ENCODE assay signal across 24 mouse cellular contexts in the genomic region with DNA sequence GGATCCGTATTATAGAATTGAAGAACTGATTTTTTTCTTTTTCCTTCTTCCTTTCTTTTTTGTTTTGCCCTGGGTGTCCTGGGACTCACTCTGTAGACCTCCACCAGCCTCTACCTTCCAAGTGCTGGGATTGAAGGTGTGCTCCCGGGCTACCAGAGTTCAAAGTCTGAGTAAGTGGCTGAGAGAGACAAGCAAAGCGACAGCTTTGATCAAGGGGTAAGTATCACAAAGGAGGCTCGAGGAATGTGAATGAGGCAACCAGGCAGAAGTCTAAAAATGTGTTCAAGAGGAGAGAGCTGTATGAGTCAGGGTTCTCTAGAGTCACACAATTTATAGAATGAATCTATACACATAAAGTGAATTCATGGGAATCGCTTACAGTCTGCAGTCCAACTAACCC. TPM values are rescaled to one million over a fixed set of nuclear protein-coding genes. Genes with fewer than 3 reads are reported as not detected.
DNase-seq lines count a peak whose midpoint lies in the region; ATAC-seq and TF ChIP-seq lines count a peak whose summit lies in the region.
"Had no signal": no experiment of that assay in that cellular context is flagged by ENCODE, and none has a peak within 500 bp of the region (broad histone marks: within the 10 kb centered on the region; RNA-seq: fewer than 3 reads in every experiment).

No protein-coding gene starts in this region.

- no peak for TF ChIP-seq POLR2A in lung, adult 2 months (IDR thresholded peaks at IDR 0.05; ENCODE audit: borderline replicate concordance, extremely low read depth, low read depth, low read length)

- H3K9ac ChIP-seq in intestine, embryonic 14.5 days (ENCODE audit: low read length) = no peak overlapping the region
- H3K9ac ChIP-seq in intestine, embryonic 16.5 days (ENCODE audit: low read depth, low read length) = no peak overlapping the region
- H3K9ac ChIP-seq in lung, postnatal 0 days (replicated peaks; ENCODE audit: low read depth) = no peak overlapping the region
- no peak overlapping the region for H3K9ac ChIP-seq in intestine, embryonic 15.5 days
- H3K9ac ChIP-seq: embryonic facial prominence, embryonic 13.5 days; heart, embryonic 13.5 days; hindbrain, embryonic 12.5 days had no signal

- TF ChIP-seq CTCF in lung, postnatal 0 days (IDR thresholded peaks at IDR 0.05) = no peak
- TF ChIP-seq CTCF in lung, adult 2 months (IDR thresholded peaks at IDR 0.05; ENCODE audit: insufficient read depth, low read length) = no peak

- intact Hi-C loops in heart, postnatal 36 days (cut with DNase I) = loop anchor here (5.0 kb wide), 1 partner anchor 473 kb away; no protein-coding TSS in a partner anchor

- H3K4me2 ChIP-seq in intestine, embryonic 14.5 days (ENCODE audit: low read length) = no peak overlapping the region
- no peak overlapping the region for H3K4me2 ChIP-seq in intestine, embryonic 16.5 days (ENCODE audit: low read depth, low read length)
- no peak overlapping the region for H3K4me2 ChIP-seq in lung, postnatal 0 days (replicated peaks; ENCODE audit: low read depth, low read length)
- H3K4me2 ChIP-seq in intestine, embryonic 15.5 days (replicated peaks) = no peak overlapping the region
- H3K4me2 ChIP-seq: embryonic facial prominence, embryonic 13.5 days; heart, embryonic 13.5 days; hindbrain, embryonic 12.5 days had no signal

- no peak overlapping the region for H3K4me3 ChIP-seq in intestine, embryonic 14.5 days (ENCODE audit: low read depth, low read length)
- H3K4me3 ChIP-seq in intestine, embryonic 16.5 days (ENCODE audit: low read length) = no peak overlapping the region
- H3K4me3 ChIP-seq in lung, postnatal 0 days (ENCODE audit: low read depth, low read length) = no peak overlapping the region
- H3K4me3 ChIP-seq in lung, adult 2 months (replicated peaks; ENCODE audit: extremely low read depth, low read depth, low read length) = no peak overlapping the region
- H3K4me3 ChIP-seq in intestine, embryonic 15.5 days (replicated peaks) = no peak overlapping the region
- H3K4me3 ChIP-seq: embryonic facial prominence, embryonic 13.5 days; erythroblast, embryonic 14.5 days; forebrain, embryonic 10.5 days; gastrocnemius, adult 2 months; heart, embryonic 13.5 days; hindbrain, embryonic 12.5 days had no signal

- H3K27ac ChIP-seq in intestine, embryonic 14.5 days (ENCODE audit: low read depth) = no peak overlapping the region
- no peak overlapping the region for H3K27ac ChIP-seq in intestine, embryonic 16.5 days (ENCODE audit: low read length)
- H3K27ac ChIP-seq in lung, postnatal 0 days (ENCODE audit: low read length) = 0 out of 2 replicates have a peak overlapping the region, but pooled peaks have one; percentile 15
- H3K27ac ChIP-seq in intestine, embryonic 15.5 days = no peak overlapping the region
- H3K27ac ChIP-seq: embryonic facial prominence, embryonic 13.5 days; forebrain, embryonic 10.5 days; gastrocnemius, adult 2 months; heart, embryonic 13.5 days; hindbrain, embryonic 12.5 days; hindbrain, postnatal 0 days had no signal

- H3K9me3 ChIP-seq in intestine, embryonic 14.5 days (ENCODE audit: control insufficient read depth, low read length) = no peaks in the 10 kb centered on the region
- H3K9me3 ChIP-seq in intestine, embryonic 16.5 days (ENCODE audit: control insufficient read depth, low read length) = no peaks in the 10 kb centered on the region
- no peaks in the 10 kb centered on the region for H3K9me3 ChIP-seq in lung, postnatal 0 days (ENCODE audit: low read length)
- no peaks in the 10 kb centered on the region for H3K9me3 ChIP-seq in intestine, embryonic 15.5 days
- H3K9me3 ChIP-seq: embryonic facial prominence, embryonic 13.5 days; forebrain, embryonic 10.5 days; G1E; heart, embryonic 13.5 days; hindbrain, embryonic 12.5 days had no signal

- no peak for TF ChIP-seq EP300 in lung, postnatal 0 days (IDR thresholded peaks at IDR 0.05)

- no peaks in the 10 kb centered on the region for H3K4me1 ChIP-seq in intestine, embryonic 14.5 days (replicated peaks; ENCODE audit: control insufficient read depth, insufficient read depth, low read length)
- no peaks in the 10 kb centered on the region; the same call in 1 of the 2 replicates for H3K4me1 ChIP-seq in intestine, embryonic 16.5 days (ENCODE audit: control insufficient read depth, insufficient read depth, low read length)
- no peaks in the 10 kb centered on the region for H3K4me1 ChIP-seq in lung, postnatal 0 days (ENCODE audit: insufficient read depth, low read depth, low read length)
- H3K4me1 ChIP-seq in lung, adult 2 months (ENCODE audit: control insufficient read depth, insufficient read depth, low read length) = 0 out of 2 replicates have a peak, but pooled peaks cover 2% of the 10 kb centered on the region
- H3K4me1 ChIP-seq in intestine, embryonic 15.5 days (replicated peaks) = no peaks in the 10 kb centered on the region
- H3K4me1 ChIP-seq: embryonic facial prominence, embryonic 13.5 days; forebrain, embryonic 10.5 days; hindbrain, embryonic 12.5 days had no signal

- no peak for ATAC-seq in intestine, embryonic 14.5 days (replicated peaks; ENCODE audit: low FRiP score, low TSS enrichment, low read depth)
- no peak for ATAC-seq in intestine, embryonic 16.5 days
- ATAC-seq in lung, postnatal 0 days = peak; percentile 76
- ATAC-seq in intestine, embryonic 15.5 days = peak; percentile 55; the same call in 1 of the 2 replicates
- ATAC-seq: CD4-positive, CD25-positive, alpha-beta regulatory T cell, adult 4 months; forebrain, embryonic 14.5 days; hindbrain, postnatal 0 days had no signal

- WGBS in intestine, embryonic 14.5 days = 72% methylated on average over 5 of the region's 5 CpGs
- WGBS in intestine, embryonic 16.5 days = 63% methylated on average over 5 of the region's 5 CpGs
- WGBS in lung, postnatal 0 days = 46% methylated on average over 5 of the region's 5 CpGs
- 60% methylated on average over 5 of the region's 5 CpGs for WGBS in lung, adult 2 months
- 64% methylated on average over 5 of the region's 5 CpGs for WGBS in intestine, embryonic 15.5 days

- peak; percentile 42 for DNase-seq in intestine, embryonic 14.5 days (ENCODE audit: low spot score)
- peak; percentile 39 for DNase-seq in lung, postnatal 0 days (ENCODE audit: low spot score)
- no peak for DNase-seq in lung, adult 2 months
- DNase-seq in heart, adult 9 months (ENCODE audit: low spot score in 2 of 2) = no peak
- DNase-seq in heart, postnatal 36 days = no peak
- DNase-seq: adrenal gland, postnatal 10 days; B cell, adult 2 months; cerebellum, adult 11-12 months; cerebellum, adult 9-10 months; cerebellum, postnatal 25 days; gastrocnemius, adult 2 months; gastrocnemius, postnatal 25 days; heart, postnatal 4 days had no signal

- no peaks in the 10 kb centered on the region for H3K27me3 ChIP-seq in intestine, embryonic 14.5 days (replicated peaks; ENCODE audit: control insufficient read depth, insufficient read depth, low read length)
- H3K27me3 ChIP-seq in intestine, embryonic 16.5 days (replicated peaks; ENCODE audit: control insufficient read depth, insufficient read depth, low read length) = no peaks in the 10 kb centered on the region
- no peaks in the 10 kb centered on the region for H3K27me3 ChIP-seq in lung, postnatal 0 days (replicated peaks; ENCODE audit: insufficient read depth, low read length)
- no peaks in the 10 kb centered on the region for H3K27me3 ChIP-seq in intestine, embryonic 15.5 days (replicated peaks)
- H3K27me3 ChIP-seq: embryonic facial prominence, embryonic 13.5 days; heart, embryonic 13.5 days; hindbrain, embryonic 12.5 days had no signal

- no peaks in the 10 kb centered on the region for H3K36me3 ChIP-seq in intestine, embryonic 14.5 days (ENCODE audit: control insufficient read depth, insufficient read depth, low read length)
- H3K36me3 ChIP-seq in intestine, embryonic 16.5 days (ENCODE audit: control insufficient read depth, insufficient read depth, low read length) = no peaks in the 10 kb centered on the region
- no peaks in the 10 kb centered on the region for H3K36me3 ChIP-seq in lung, postnatal 0 days (ENCODE audit: insufficient read depth, low read length)
- H3K36me3 ChIP-seq in intestine, embryonic 15.5 days = no peaks in the 10 kb centered on the region
- H3K36me3 ChIP-seq: embryonic facial prominence, embryonic 13.5 days; forebrain, embryonic 10.5 days; G1E; heart, embryonic 13.5 days; hindbrain, embryonic 12.5 days had no signal

RNA-seq across cellular contexts. Expression of gene Golga5, which starts 8.9 kb away (rescaled TPM):
- 31.5 and 35.2 TPM in 2 replicates for polyA plus RNA-seq in intestine, embryonic 14.5 days (2014; fragmentation: Nextera tagmentation; extraction: Ambion mirVana)
- 31.3 and 32.1 TPM in 2 replicates for polyA plus RNA-seq in intestine, embryonic 16.5 days (2015; fragmentation: Nextera tagmentation; extraction: Ambion mirVana)
- polyA plus RNA-seq in lung, postnatal 0 days (2015; fragmentation: Nextera tagmentation; extraction: Ambion mirVana) = 27.5 and 29.8 TPM in 2 replicates
- polyA plus RNA-seq in lung, adult 2 months (2012; rRNA removed) = 10.0 and 11.9 TPM in 2 replicates
- 30.0 and 33.1 TPM in 2 replicates for polyA plus RNA-seq in intestine, embryonic 15.5 days (2015; fragmentation: Nextera tagmentation; extraction: Ambion mirVana)
- 10 to 100 TPM; 27.3 to 29.8 TPM for total RNA-seq in heart, postnatal 36 days (2021)

RNA-seq across cellular contexts. Expression of gene Lgmn, which starts 20.4 kb away (rescaled TPM):
- polyA plus RNA-seq in intestine, embryonic 14.5 days (2014; fragmentation: Nextera tagmentation; extraction: Ambion mirVana) = 79.6 and 82.7 TPM in 2 replicates
- 92.4 and 100 TPM in 2 replicates for polyA plus RNA-seq in intestine, embryonic 16.5 days (2015; fragmentation: Nextera tagmentation; extraction: Ambion mirVana)
- 174 and 198 TPM in 2 replicates for polyA plus RNA-seq in lung, postnatal 0 days (2015; fragmentation: Nextera tagmentation; extraction: Ambion mirVana)
- 106 and 153 TPM in 2 replicates for polyA plus RNA-seq in lung, adult 2 months (2012; rRNA removed)
- 81.0 and 84.1 TPM in 2 replicates for polyA plus RNA-seq in intestine, embryonic 15.5 days (2015; fragmentation: Nextera tagmentation; extraction: Ambion mirVana)
- 10 to 100 TPM; 74.6 to 79.7 TPM for total RNA-seq in heart, postnatal 36 days (2021)

Comparison
In these comparisons a context has a peak if more than half of its experiments do, and no peak if none do; other contexts are left out.
1. ATAC-seq: peak in lung, postnatal 0 days (single experiment) and intestine, embryonic 15.5 days (single experiment); none in intestine, embryonic 14.5 days (single experiment) and intestine, embryonic 16.5 days (single experiment).
2. DNase-seq: peak in intestine, embryonic 14.5 days (single experiment) and lung, postnatal 0 days (single experiment); none in lung, adult 2 months (single experiment), heart, adult 9 months (0 of 2) and heart, postnatal 36 days (0 of 2).